Comparison of ENCODE assay signal across 33 mouse cellular contexts in genomic region chr5:5688228-5688627, GRCm38 (mm10). TPM values are rescaled to one million over a fixed set of nuclear protein-coding genes. Genes with fewer than 3 reads are reported as not detected.
DNase-seq lines count a peak whose midpoint lies in the region; ATAC-seq and TF ChIP-seq lines count a peak whose summit lies in the region.
"Had no signal": no experiment of that assay in that cellular context is flagged by ENCODE, and none has a peak within 500 bp of the region (broad histone marks: within the 10 kb centered on the region; RNA-seq: fewer than 3 reads in every experiment).

No protein-coding gene starts in this region.

- peak; percentile 43; the same call in 1 of the 2 replicates for ATAC-seq in intestine, postnatal 0 days
- no peak for ATAC-seq in erythroid progenitor cell, adult 5-6 weeks (replicated peaks; ENCODE audit: low FRiP score, poor library complexity, severe bottlenecking)
- no peak for ATAC-seq in hindbrain, embryonic 12.5 days (ENCODE audit: low FRiP score)
- ATAC-seq: CD4-positive, CD25-positive, alpha-beta regulatory T cell, adult 4 months; forebrain, embryonic 14.5 days; lung, postnatal 0 days; midbrain, embryonic 13.5 days had no signal

- H3K27me3 ChIP-seq in intestine, postnatal 0 days (replicated peaks; ENCODE audit: control insufficient read depth, insufficient read depth, low read length) = no peaks in the 10 kb centered on the region
- H3K27me3 ChIP-seq in hindbrain, embryonic 12.5 days = no peaks in the 10 kb centered on the region
- H3K27me3 ChIP-seq: embryonic facial prominence, embryonic 15.5 days; heart, embryonic 15.5 days; limb, embryonic 13.5 days; neural tube, embryonic 15.5 days; Patski had no signal

- no peaks in the 10 kb centered on the region; the same call in 1 of the 2 replicates for H3K4me1 ChIP-seq in intestine, postnatal 0 days (replicated peaks; ENCODE audit: control insufficient read depth, insufficient read depth, low read length)
- no peaks in the 10 kb centered on the region for H3K4me1 ChIP-seq in hindbrain, embryonic 12.5 days
- H3K4me1 ChIP-seq: embryonic facial prominence, embryonic 15.5 days had no signal

- WGBS in intestine, postnatal 0 days = 27% methylated on average over 6 of the region's 6 CpGs
- 93% methylated on average over 6 of the region's 6 CpGs for WGBS in hindbrain, embryonic 12.5 days

- H3K9ac ChIP-seq in intestine, postnatal 0 days (ENCODE audit: low read depth, low read length) = no peak overlapping the region
- H3K9ac ChIP-seq in hindbrain, embryonic 12.5 days = no peak overlapping the region
- H3K9ac ChIP-seq: embryonic facial prominence, embryonic 15.5 days; heart, embryonic 15.5 days; hindbrain, embryonic 14.5 days; limb, embryonic 13.5 days; midbrain, embryonic 13.5 days; neural tube, embryonic 15.5 days had no signal

- no peak for TF ChIP-seq CTCF in intestine, postnatal 0 days (IDR thresholded peaks at IDR 0.05; ENCODE audit: low read depth)

- H3K9me3 ChIP-seq in intestine, postnatal 0 days (ENCODE audit: control insufficient read depth) = no peaks in the 10 kb centered on the region
- no peaks in the 10 kb centered on the region for H3K9me3 ChIP-seq in hindbrain, embryonic 12.5 days (replicated peaks)
- H3K9me3 ChIP-seq: embryonic facial prominence, embryonic 10.5 days; embryonic facial prominence, embryonic 15.5 days; heart, embryonic 10.5 days; heart, embryonic 15.5 days; limb, embryonic 13.5 days; midbrain, embryonic 13.5 days; neural tube, embryonic 15.5 days had no signal

- peak; percentile 15 for DNase-seq in adrenal gland, postnatal 14 days
- DNase-seq in adrenal gland, postnatal 10 days = no peak
- DNase-seq in urinary bladder, postnatal 14 days (ENCODE audit: low spot score) = peak; percentile 20
- no peak for DNase-seq in urinary bladder, adult 18-20 months (ENCODE audit: low spot score in 2 of 2)
- DNase-seq: cerebellum, adult 2 months; cerebellum, postnatal 14 days; gastrocnemius, postnatal 25 days; heart, adult 11 months; heart, postnatal 36 days; kidney, postnatal 36 days; retina, postnatal 1 day; right cerebral cortex, postnatal 14 days had no signal

- no peak overlapping the region for H3K27ac ChIP-seq in intestine, postnatal 0 days (ENCODE audit: low read depth, low read length)
- no peak overlapping the region for H3K27ac ChIP-seq in hindbrain, embryonic 12.5 days
- H3K27ac ChIP-seq: embryonic facial prominence, embryonic 10.5 days; embryonic facial prominence, embryonic 15.5 days; heart, embryonic 10.5 days; heart, embryonic 15.5 days; hindbrain, embryonic 14.5 days; layer of hippocampus, adult 2 months; left cerebral cortex, adult 2 months; limb, embryonic 13.5 days; macrophage; midbrain, embryonic 13.5 days; neural tube, embryonic 15.5 days had no signal

- H3K4me3 ChIP-seq in intestine, postnatal 0 days (ENCODE audit: low read depth, low read length) = no peak overlapping the region
- H3K4me3 ChIP-seq in hindbrain, embryonic 12.5 days = no peak overlapping the region
- H3K4me3 ChIP-seq: embryonic facial prominence, embryonic 10.5 days; embryonic facial prominence, embryonic 15.5 days; heart, embryonic 10.5 days; heart, embryonic 15.5 days; layer of hippocampus, adult 2 months; left cerebral cortex, adult 2 months; limb, embryonic 13.5 days; midbrain, embryonic 13.5 days; neural tube, embryonic 15.5 days had no signal

- no peaks in the 10 kb centered on the region for H3K36me3 ChIP-seq in intestine, postnatal 0 days (ENCODE audit: control insufficient read depth, insufficient read depth)
- H3K36me3 ChIP-seq in hindbrain, embryonic 12.5 days = no peaks in the 10 kb centered on the region
- H3K36me3 ChIP-seq: embryonic facial prominence, embryonic 10.5 days; embryonic facial prominence, embryonic 15.5 days; heart, embryonic 10.5 days; heart, embryonic 15.5 days; limb, embryonic 13.5 days; midbrain, embryonic 13.5 days; neural tube, embryonic 15.5 days had no signal

- no peak overlapping the region for H3K4me2 ChIP-seq in intestine, postnatal 0 days (replicated peaks; ENCODE audit: low read depth)
- no peak overlapping the region for H3K4me2 ChIP-seq in hindbrain, embryonic 12.5 days (replicated peaks)
- H3K4me2 ChIP-seq: embryonic facial prominence, embryonic 15.5 days; heart, embryonic 15.5 days; hindbrain, embryonic 14.5 days; limb, embryonic 13.5 days; liver, embryonic 11.5 days; midbrain, embryonic 13.5 days; neural tube, embryonic 15.5 days had no signal

RNA-seq across cellular contexts. Expression of gene Steap2, which starts 6.2 kb away (rescaled TPM):
- 35.8 and 41.6 TPM in 2 replicates for total RNA-seq in adrenal gland, postnatal 14 days (2021)
- total RNA-seq in adrenal gland, postnatal 10 days (2021) = 10 to 100 TPM; 23.8 to 24.2 TPM
- polyA plus RNA-seq in intestine, postnatal 0 days (2015; fragmentation: Nextera tagmentation; extraction: Ambion mirVana) = 6.5 and 6.9 TPM in 2 replicates
- not detected in 2 replicates for total RNA-seq in erythroid progenitor cell, adult 5-6 weeks (2015; ENCODE audit: low replicate concordance)
- total RNA-seq in erythroid progenitor cell, adult 5-6 weeks (2017; ENCODE audit: low replicate concordance) = not detected in 2 replicates
- polyA plus RNA-seq in hindbrain, embryonic 12.5 days (2016; fragmentation: Nextera tagmentation; extraction: Ambion mirVana) = 5.7 and 6.3 TPM in 2 replicates
- total RNA-seq: megakaryocyte-erythroid progenitor cell, adult 5-6 weeks; monocyte, adult 5-6 weeks had no signal
- polyA plus RNA-seq: CD4-positive, CD25-positive, alpha-beta regulatory T cell, adult 4 months; macrophage had no signal

RNA-seq across cellular contexts. Expression of gene Cfap69, which starts 24.2 kb away (rescaled TPM):
- total RNA-seq in adrenal gland, postnatal 14 days (2021) = 6.8 TPM in 2 replicates
- total RNA-seq in adrenal gland, postnatal 10 days (2021) = 1 to 10 TPM; 2.6 to 5.0 TPM
- 0.38 and 1.3 TPM in 2 replicates for polyA plus RNA-seq in intestine, postnatal 0 days (2015; fragmentation: Nextera tagmentation; extraction: Ambion mirVana)
- total RNA-seq in erythroid progenitor cell, adult 5-6 weeks (2015; ENCODE audit: low replicate concordance) = not detected in 2 replicates
- not detected in 2 replicates for total RNA-seq in erythroid progenitor cell, adult 5-6 weeks (2017; ENCODE audit: low replicate concordance)
- polyA plus RNA-seq in hindbrain, embryonic 12.5 days (2016; fragmentation: Nextera tagmentation; extraction: Ambion mirVana) = 9.1 and 11.5 TPM in 2 replicates
- total RNA-seq: megakaryocyte-erythroid progenitor cell, adult 5-6 weeks had no signal
- polyA plus RNA-seq: CD4-positive, CD25-positive, alpha-beta regulatory T cell, adult 4 months; macrophage had no signal

Comparison
In these comparisons a context has a peak if more than half of its experiments do, and no peak if none do; other contexts are left out.
1. DNase-seq: peak in adrenal gland, postnatal 14 days (single experiment) and urinary bladder, postnatal 14 days (single experiment); none in adrenal gland, postnatal 10 days (single experiment) and urinary bladder, adult 18-20 months (0 of 2).
2. RNA of gene Steap2, which starts 6.2 kb away (total RNA-seq): 35.8 to 41.6 TPM in adrenal gland, postnatal 14 days and 23.8 to 24.2 TPM in adrenal gland, postnatal 10 days; not detected in erythroid progenitor cell, adult 5-6 weeks; every median in the first group is over 10 times any median in the second.